Mouse (Mus musculus) forelimb bud, embryonic 11.5 days (tissue): Measurements from ENCODE around the gene Pex11b.
"Not testable (repeated sequence)": the region's sequence is repeated elsewhere in the genome, so short reads cannot be mapped to it uniquely, and the experiment has no call there.

Experiments
- DNase-seq: peaks from one replicate; pipeline ENCODE4 v3.0.0-alpha.2; 2012; ENCODE audit warnings: low read depth, low spot score

Gene Pex11b

DNA sequence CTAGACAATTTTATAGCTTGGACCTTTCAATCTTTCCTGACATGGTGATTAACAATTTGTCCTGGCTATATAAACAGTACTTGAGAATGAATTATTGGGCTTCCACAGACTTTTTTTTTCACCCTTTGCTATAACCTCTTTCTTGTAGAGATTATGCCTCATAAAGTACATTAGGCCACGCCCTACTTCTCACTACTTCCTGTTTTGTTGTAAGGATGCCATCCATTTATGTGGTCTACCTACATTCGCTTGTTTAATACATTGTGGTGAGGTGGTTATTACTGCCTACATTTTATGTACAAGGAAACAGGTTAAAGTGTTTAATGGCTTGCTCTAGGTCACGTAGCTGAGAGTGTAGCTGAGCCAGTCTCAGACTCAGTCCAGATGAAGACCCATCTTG, 40.0 kb downstream of the Pex11b start:
- DNase-seq, result no peak

DNA sequence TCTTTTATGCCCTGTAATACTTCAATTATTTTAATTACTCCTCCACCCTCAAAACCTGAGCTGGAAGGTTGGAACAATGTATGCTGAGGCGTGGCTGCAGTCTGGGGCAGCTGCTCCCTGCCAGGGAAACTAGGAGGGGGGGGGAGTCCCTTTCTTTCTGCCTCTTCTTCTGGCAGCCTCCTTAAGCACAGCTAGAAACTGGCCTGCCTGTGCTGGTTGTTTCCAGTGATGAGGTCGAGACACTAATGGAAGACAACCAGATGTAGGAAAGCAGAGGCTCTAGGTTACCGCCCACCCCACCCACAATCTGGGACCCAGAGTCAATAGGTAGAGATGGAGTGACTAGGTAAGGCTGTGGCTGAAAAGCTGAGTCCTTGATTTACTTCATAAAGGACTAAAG, 40.5 kb downstream of the Pex11b start:
- no peak for DNase-seq

DNA sequence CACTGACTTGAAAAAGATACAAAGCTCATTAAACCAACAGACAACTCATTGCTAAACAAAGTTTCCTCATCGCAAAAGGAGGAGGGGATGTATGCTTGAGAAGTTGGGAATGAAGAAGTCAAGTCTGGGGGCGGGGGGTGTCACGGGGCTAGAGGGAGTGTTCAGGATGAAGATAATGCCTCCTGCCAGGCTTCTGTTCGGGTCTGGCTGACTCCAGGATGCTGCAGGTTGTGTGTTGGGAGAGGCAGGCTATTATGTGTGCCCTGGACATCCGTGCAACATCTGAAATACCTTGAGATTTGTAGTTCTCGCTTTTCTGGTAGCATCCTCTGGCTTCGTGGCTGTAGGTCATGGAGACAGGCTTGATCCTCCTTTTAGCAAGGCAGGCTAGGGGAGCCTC, 43.3 kb downstream of the Pex11b start:
- no peak for DNase-seq

DNA sequence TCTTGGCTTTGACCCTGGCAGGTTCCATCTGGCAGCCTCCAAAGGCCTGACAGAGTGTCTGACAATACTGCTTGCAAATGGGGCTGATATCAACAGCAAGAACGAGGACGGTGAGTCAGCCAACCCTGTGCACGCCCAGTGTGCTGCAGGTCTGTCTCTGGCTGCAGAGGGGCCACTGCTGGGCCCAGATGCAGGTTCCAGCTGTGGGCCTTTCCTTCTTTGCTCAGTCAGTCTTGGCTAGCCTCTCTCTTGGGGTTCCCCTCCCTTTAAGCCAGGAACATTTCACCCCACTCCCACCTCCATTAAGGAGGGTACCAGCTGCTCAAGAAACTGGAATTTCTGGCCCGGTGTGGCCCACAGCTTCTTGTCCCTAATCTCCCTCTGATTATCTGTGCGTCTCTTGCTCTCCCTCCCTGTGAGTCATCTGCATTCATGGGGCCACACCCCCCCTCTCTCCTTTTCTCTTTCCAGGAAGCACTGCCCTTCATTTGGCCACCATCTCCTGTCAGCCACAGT, 44.0 kb downstream of the Pex11b start:
- DNase-seq, result no peak

DNA sequence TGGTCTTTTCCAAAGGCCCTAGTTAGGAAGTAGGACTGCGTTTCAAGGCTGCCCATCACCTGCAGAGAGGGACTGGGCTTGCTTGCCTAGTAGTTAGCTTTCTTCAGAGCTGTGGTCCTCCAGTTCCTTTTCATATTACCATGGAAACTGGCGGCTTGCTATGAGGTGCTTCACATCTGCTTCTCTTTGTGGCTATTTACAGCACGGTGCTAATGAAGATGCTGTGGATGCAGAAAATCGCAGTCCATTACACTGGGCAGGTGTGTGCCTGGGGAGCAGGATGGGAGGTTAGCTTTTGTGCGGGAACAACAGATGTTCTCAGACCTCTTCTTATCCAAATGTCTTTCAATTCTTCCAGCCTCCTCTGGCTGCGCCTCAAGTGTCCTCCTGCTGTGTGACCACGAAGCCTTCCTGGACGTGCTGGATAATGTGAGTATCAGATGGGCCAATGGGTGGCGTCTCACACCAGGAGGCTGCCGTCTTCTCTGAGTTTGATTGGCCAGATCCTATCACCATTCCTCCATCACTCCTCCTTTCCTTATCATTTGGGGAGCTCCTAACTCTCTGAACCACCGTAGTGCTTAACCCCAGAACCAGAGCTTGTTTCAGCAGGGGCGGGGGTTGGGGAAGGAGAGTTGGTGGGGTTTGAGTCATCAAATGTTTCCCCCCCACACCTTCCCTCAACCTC, 45.2 kb downstream of the Pex11b start:
- no peak for DNase-seq

DNA sequence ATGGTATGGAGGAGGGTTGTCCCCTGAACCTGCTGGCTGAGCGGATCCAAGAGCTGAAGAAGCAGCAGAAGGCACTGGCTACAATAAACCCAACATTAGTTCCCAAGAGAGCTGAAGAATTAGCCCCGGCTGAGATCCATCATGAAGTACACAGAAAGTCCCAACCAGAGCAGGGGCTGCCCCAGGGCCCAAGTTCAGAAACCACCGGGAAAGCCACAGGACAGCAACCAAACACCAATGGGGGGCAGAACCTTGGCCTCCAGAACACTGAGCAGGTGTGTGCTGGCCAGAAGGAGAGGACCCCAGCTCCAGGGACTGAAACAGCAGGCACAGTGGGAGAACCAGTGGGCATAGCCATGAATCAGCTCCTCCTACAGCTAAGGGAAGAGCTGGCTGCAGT, 48.3 kb downstream of the Pex11b start:
- no peak for DNase-seq

DNA sequence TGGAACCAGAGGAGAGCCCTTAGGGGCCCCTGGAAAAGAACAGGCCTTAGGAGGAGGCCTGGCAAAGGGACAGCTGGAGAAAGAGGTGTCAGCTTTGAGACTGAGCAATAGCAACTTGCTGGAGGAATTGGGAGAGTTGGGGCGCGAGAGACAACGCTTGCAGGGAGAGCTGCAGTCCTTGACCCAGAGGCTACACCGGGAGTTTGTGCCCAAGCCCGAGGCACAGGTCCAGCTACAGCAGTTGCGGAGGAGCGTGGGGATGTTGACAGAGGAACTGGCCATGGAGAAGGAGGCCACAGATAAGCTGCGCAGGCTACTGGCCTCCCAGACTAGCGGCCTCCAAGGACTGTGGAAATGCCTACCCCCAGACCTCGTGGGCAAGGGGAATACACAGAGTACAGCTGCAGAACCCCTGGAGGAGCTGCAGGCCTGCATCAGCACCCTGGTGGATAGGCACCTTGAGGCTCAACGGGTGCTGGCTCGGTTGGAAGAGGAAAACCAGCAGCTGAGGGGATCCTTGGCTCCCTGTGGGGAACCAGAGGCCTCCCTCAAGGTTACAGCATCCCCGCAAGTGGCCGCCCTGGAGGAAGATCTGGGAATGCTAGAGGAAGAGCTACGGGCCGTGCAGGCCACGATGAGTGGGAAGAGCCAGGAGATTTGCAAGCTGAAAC, 49.1 kb downstream of the Pex11b start:
- no peak for DNase-seq

DNA sequence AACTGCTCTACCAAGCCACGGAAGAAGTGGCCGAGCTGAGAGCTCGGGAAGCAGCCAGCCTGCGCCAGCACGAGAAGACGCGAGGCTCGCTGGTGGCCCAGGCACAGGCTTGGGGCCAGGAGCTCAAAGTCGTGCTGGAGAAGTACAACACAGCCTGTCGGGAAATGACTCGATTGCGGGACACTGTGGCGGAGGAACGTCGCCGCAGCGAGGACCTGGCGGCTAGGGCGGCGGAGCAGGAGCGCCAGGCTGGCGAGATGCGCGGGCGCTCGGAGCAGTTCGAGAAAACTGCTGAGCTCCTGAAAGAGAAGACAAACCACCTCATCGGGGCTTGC, 49.6 kb downstream of the Pex11b start:
- no peak for DNase-seq

DNA sequence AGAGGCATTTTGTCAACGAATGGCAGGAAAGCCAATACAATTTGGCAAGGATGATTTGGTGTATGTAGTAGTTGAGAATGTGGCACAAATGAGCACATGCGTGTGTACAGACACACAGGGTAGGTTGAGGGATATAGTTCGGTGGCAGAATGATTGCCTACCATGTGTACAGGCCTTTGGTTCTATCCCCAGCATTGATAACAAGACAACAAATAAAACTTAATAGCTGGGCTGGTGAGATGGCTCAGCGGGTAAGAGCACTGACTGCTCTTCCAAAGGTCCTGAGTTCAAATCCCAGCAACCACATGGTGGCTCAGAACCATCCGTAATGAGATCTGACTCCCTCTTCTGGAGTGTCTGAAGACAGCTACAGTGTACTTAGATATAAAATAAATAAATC, 50.9 kb downstream of the Pex11b start:
- DNase-seq, result not testable (repeated sequence)

DNA sequence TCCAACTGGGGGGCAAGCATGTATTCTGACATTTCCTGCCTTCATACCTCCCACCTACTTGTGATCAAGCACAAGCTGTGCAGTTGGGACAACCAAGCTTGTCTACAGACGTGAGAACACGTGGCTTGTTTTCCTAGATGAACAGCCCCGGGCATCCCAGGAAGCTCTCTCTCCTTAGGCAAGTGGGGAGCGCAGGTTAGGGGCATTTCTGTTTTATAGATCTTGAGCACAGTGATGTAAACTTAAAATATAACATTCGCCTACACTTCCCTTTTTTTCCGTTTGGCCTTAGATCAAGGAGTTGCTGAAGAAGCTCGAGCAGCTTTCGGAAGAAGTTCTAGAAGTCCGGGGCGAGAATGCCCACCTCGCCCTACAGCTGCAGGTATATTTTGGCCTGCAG, 53.7 kb downstream of the Pex11b start:
- DNase-seq, result no peak

DNA sequence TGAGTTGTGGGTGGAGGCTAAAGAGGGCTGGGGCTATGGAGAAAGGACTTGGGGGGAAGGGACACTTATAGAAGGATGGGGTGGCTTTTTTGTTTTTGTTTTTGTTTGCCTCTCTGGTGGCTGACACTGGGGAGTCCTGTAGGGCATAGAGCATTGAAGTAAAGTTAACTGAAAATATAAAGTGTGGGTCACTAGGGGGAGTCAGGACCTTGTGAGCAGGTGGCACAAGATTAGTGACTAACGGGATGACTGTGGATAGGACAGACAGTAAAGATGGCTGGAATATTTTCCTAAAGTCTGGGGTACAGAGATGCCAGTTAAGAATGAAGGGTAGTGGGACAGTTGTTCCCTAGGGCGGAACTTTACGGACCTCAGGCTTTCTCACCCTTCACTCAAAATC, 55.1 kb downstream of the Pex11b start:
- no peak for DNase-seq

DNA sequence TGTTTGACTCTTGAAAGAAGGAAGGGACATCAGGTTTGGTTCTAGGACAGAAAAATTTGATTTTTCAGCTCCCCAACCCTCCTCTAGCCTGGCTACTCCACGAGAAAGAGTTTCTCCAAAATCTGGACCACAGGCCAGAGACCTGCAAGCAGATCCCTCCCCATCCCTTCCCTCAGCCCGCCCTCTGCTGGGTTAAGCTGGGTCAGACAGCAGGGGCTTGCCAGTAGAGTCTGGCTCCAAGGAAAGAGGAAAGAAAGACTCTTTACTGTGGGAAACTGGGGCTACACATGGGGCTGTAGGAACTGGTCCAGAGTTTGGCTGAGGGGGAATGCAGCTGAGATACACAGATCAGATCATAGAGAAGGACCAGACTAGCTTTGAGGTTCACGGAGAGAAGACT, 57.3 kb downstream of the Pex11b start:
- DNase-seq, result peak; percentile 42

DNA sequence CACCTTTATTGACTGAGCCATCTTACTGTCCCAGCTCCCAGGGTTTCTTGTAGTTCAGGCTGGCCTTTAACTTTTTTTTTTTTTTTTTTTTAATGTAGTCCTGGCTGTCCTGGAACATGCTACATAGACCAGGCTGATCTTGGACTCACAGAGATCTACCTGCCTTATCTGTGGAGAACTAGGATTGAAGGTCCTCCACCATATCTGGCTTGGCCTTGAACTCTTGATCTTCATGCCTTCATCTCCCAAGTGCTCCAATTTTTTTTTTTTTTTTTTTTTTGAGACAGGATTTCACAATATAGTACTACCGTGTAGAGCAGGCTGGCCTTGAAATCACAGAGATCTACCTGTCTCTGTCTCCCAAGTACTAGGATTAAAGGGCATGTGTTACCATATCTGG, 58.4 kb downstream of the Pex11b start:
- no peak for DNase-seq
